Mouse (Mus musculus): ENCODE data around the gene Gm10310.
"Not testable (repeated sequence)": the region's sequence is repeated elsewhere in the genome, so short reads cannot be mapped to it uniquely, and the experiment has no call there.

Gene Gm10310

DNA sequence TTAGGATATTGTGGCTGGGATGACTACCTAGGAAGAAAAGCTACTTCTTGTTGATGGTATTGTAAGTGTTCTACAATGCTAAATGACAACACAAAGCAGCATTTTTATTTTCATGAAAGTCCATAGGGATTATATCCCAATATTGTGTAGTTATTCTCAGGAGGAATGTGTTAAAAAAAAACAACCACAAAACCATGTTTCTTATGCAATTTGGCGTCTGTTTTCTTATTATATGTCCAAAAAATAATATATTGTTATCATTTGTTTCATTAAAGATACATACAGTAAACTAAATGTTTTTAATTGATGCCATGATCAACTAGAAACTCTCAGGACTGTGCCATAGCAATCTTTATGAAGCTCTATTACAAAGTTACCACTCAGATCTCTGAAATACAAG lies at the start of gene Gm10310:
Gene Gm10310 (minus strand): TSS at position 101 of the 400 bp plus-strand sequence.
- not testable (repeated sequence) for DNase-seq

DNA sequence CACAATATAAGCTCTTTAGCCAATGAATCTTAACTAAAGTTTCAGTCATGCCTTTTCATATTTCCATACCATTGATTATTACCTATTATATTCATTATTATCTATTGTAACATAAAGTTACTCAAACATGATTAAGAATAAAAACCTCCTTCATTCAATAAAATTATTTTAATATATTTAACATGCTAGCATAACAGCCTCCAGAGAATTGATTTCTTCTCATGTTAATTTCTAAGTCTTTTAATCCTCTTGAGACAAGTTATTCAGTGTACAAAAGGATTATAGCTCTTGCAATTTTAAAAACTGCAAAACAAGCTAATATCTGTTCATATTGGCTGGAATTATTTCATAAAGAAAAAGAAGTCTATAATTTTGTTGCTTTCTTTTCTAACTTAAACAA lies 45.2 kb upstream of the Gm10310 start, which contains the start of gene Olfr821:
Gene Olfr821 (plus strand): TSS at position 301 of the 400 bp plus-strand sequence.
- no peak for DNase-seq

DNA sequence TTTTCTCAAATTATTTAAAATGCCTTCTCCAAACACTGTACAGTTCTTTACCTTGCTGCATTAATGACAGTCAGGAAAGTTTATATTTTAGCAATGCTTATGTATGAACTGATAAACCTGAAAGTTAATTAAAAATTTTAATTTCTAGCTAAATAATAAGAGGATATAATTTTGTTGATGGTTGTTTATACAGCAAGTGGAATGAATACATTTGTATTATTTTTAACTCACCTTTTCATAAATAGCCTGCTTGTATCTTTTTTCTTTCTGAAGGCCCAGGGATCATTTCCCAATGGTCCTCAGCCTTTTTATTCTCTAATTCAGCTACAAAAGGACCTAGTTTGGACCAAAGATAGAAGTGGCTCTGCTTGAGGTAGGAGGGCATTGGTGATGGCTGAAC lies 27.5 kb upstream of the Gm10310 start, which contains the start of gene Olfr820:
Gene Olfr820 (plus strand): TSS at position 301 of the 400 bp plus-strand sequence.
- DNase-seq: no peak

DNA sequence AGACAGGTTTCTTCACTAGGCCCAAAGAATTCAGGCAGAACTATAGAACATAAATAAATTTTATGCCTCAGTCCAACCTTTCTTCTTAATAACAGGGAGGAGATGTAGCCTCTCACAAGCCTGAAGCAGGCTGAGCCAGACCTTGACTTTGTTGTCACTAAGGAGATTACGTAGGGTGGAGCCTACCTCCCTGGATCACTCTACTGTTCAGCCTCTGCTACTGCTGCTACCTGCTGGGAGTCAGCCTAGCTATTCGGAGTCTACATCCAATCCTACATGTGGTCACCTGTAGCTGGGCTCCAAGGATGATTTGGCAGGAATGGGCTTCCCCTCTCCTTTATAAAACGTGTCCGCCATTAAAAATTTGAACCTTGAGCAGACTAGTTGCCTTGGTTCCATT lies 20.5 kb upstream of the Gm10310 start:
- DNase-seq: not testable (repeated sequence)

DNA sequence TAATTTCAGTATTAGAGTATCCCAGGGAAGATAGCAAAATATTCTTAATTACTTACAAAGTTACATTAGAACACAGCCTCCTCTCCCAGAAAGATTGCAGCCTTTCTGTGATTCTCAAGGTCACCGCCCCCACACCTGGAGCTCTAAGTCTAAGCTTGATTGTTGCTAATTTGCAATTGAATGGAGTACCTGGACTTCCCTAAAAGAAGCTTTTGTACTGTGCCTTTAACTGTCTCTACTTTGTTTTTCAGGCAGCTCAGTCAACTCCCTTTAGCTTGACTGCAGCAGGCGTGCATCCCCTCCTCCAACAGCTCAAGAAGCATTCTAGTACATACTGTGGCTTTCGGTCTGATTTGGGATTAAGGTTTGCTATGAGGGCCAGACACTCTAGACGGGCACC lies 19.2 kb upstream of the Gm10310 start:
- not testable (repeated sequence) for DNase-seq

DNA sequence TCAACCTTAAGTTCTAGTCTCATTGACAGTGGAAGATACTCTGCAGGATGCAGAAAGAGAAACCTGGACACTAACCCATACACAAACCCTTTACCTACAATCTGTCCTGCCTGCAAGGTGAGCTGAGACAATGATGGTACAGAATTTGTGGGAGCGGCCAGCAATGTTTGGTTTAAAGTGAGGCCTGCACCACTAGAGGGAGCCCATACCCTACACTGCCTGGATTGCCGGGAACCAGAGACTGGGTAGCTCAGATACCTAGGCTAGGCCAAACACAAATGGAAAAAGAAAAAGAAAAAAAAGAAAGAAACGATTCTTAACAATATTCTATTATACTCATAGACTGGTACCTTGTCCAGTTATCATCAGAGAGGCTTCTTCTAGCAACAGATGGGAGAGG lies 3.0 kb downstream of the Gm10310 start:
- not testable (repeated sequence) for DNase-seq

DNA sequence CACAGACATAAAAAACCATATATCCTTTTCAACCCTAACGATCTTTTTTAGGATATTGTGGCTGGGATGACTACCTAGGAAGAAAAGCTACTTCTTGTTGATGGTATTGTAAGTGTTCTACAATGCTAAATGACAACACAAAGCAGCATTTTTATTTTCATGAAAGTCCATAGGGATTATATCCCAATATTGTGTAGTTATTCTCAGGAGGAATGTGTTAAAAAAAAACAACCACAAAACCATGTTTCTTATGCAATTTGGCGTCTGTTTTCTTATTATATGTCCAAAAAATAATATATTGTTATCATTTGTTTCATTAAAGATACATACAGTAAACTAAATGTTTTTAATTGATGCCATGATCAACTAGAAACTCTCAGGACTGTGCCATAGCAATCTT lies 8.8 kb downstream of the Gm10310 start, which contains the start of gene Olfr247:
Gene Olfr247 (minus strand): TSS at position 101 of the 400 bp plus-strand sequence.
- not testable (repeated sequence) for DNase-seq

DNA sequence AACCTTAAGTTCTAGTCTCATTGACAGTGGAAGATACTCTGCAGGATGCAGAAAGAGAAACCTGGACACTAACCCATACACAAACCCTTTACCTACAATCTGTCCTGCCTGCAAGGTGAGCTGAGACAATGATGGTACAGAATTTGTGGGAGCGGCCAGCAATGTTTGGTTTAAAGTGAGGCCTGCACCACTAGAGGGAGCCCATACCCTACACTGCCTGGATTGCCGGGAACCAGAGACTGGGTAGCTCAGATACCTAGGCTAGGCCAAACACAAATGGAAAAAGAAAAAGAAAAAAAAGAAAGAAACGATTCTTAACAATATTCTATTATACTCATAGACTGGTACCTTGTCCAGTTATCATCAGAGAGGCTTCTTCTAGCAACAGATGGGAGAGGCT lies 11.9 kb downstream of the Gm10310 start:
- DNase-seq: not testable (repeated sequence)

DNA sequence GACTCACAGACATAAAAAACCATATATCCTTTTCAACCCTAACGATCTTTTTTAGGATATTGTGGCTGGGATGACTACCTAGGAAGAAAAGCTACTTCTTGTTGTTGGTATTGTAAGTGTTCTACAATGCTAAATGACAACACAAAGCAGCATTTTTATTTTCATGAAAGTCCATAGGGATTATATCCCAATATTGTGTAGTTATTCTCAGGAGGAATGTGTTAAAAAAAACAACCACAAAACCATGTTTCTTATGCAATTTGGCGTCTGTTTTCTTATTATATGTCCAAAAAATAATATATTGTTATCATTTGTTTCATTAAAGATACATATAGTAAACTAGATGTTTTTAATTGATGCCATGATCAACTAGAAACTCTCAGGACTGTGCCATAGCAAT lies 17.7 kb downstream of the Gm10310 start, which contains the start of gene Olfr819:
Gene Olfr819 (minus strand): TSS at position 101 of the 400 bp plus-strand sequence.
- not testable (repeated sequence) for DNase-seq

DNA sequence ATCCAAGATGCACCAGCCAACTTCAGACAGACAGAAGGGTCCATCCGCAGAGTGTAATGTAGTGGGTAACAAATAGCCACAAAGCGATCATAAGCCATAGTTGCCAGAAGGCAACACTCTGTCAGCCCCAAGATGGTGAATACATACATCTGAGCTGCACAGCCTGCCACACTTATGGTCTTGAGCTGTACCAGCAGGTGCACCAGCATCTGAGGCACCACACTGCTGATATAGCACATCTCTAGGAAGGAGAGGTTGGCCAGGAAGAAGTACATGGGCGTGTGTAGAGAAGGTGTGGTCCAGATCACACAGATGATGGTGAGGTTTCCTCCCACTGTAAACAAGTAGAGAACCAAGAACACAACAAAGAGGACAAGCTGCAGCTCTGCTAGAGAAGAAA lies 18.6 kb downstream of the Gm10310 start:
- not testable (repeated sequence) for DNase-seq

DNA sequence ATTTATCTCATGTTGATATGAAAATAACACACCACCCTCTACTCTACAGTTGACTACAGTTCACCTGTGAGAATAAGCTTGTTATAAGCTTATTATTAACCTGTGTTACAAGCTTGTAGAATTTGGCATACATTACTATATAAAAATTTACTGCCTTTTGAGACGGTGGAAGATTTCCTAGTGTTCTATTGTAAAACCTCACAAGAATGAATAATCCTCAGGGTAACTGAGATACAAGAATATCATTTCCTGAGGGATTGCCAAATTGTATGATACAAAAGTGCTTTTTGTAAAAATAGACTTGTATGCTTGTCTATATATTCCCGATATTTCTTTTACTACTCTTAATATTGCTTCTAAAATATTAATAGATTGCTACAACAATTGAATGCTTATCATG lies 35.9 kb downstream of the Gm10310 start, which contains the start of gene Olfr818:
Gene Olfr818 (minus strand): TSS at position 101 of the 400 bp plus-strand sequence.
- DNase-seq: no peak

All from cerebellum, adult 9-11 months (tissue).